Mouse (Mus musculus): ENCODE data around the gene Disp2. TPM values are rescaled to one million over a fixed set of nuclear protein-coding genes. Genes with fewer than 3 reads are reported as not detected.

Gene Disp2
- total RNA-seq, 2 experiments from 2014 or later, result 0.06 to 0.07 TPM

DNA sequence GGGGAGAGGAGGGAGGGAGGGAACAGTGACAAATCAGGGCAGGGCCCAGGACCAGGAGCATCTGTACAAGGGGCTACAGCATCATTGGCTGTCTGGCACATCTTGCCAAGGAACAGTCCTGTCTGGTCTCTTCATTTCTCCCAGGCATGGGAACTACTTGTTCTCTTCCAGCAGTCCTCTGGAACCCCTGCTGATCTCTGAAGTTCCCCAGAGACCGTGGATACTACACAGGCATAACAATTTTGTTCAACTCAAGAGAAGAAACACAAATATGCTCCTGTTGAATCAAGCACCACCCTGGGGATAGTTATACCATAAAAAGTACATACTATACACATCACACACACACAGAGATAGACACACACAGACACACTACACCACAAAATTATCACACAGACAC lies 1.6 kb downstream of the Disp2 start:
- intact Hi-C loops (cut with DNase I; ENCODE audit: low total_unique reads), result loop anchor here (5.0 to 10.0 kb wide), 2 partner anchors 76 to 101 kb away; partner anchors contain the start of gene Ankrd63
- DNase-seq, result no peak

DNA sequence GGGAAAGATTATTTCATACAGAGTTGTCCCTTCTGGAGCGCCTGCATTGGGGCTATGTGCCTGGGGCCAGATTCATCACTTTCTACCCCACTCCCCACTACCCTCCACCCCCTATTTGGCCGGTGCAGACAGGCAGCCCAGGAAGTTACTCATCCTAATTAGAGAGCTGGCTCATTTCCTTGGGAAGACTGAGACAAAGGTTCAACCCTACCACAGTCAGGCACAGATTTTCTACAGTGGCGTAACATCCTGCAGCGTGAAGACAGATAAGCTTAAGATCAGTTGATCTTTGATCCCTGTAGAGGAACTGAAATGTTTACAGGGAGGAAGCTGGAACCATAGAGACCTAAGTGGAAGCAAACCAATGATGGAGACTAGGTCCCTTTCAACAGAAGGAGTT lies 2.8 kb downstream of the Disp2 start:
- intact Hi-C loops (cut with DNase I; ENCODE audit: low total_unique reads), result loop anchor here (5.0 to 10.0 kb wide), 2 partner anchors 78 to 100 kb away; partner anchors contain the start of gene Ankrd63
- no peak for DNase-seq

DNA sequence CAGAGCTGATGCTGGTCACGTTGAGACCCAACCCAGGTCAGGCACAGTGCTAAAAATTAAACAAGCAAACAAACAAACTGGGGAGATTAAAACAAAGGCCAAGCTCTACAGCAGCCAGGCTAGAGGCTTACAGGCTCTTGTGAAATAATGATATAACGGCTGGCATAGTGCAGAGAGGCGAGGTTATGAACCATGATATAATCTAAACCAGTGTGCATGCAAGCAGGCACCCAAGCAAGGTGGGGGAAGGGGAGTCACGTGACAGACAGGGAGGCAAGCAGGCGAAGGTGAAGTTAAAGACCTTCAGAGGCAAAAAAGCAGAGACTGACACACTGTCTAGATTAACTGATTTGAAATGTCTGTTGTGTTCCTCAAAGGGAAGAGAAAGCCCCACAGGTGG lies 3.6 kb downstream of the Disp2 start:
- intact Hi-C loops (cut with DNase I; ENCODE audit: low total_unique reads), result loop anchor here (5.0 to 10.0 kb wide), 2 partner anchors 78 to 99 kb away; partner anchors contain the start of gene Ankrd63
- DNase-seq, result no peak

DNA sequence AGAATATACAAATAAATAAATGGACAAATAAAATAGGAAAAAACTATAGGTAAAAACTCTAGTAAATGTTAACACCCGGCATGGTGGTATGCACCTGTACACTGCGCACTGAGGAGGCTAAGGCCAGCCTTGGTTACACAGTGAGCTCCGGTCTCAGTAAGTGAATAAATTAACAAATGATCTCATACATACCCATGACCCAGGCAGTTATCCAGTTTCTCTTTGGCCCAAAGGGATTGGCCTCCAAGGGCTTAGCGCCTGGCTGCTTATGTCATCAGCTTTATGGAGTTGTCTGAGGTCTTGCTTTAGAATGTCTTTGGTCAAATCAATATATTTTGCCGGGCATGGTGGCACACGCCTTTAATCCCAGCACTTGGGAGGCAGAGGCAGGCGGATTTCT lies 4.1 kb downstream of the Disp2 start:
- intact Hi-C loops (cut with DNase I; ENCODE audit: low total_unique reads), result loop anchor here (5.0 to 10.0 kb wide), 2 partner anchors 79 to 99 kb away; partner anchors contain the start of gene Ankrd63
- DNase-seq, result no peak

DNA sequence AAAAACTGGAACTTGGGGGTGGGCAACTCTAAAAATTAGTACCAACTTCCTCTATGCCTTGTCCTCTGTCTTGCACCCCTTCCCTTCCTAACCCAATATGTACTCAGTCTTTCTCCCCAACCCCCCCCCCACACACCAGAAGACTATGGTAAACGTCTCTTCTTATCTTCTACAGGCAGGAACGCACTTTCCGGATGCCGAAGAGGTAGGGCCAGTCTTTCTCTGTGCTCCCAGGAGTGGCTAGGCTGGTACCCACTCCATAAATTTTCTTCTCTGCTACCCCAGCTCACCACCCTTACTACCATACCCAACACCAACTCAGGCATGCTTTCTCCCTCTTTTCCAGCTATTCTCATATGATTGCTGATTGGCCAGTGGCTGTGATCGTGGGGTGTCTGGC lies 7.0 kb downstream of the Disp2 start:
- DNase-seq, result no peak
- intact Hi-C loops (cut with DNase I; ENCODE audit: low total_unique reads), result loop anchor here (10.0 kb wide), 1 partner anchor 82 kb away; the partner anchor contains the start of gene Ankrd63

DNA sequence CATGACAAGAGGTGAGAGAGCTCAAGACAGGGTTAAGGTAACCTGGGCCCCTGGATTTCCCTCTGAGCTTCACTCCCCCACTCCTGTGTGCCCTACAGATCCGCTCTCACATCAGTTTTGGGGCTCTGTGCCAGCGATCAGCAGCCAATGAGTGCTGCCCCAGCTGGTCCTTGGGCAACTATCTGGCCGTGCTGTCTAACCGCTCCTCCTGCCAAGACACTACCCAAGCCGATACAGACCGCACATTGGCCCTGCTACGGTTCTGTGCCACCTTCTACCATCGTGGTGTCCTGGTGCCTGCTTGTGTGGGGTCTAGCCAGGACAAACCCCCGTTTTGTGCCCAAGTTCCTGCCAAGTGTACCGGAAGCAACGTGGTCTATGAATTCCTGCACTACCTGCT lies 10.0 kb downstream of the Disp2 start:
- intact Hi-C loops (cut with DNase I; ENCODE audit: low total_unique reads), result loop anchor here (10.0 kb wide), 1 partner anchor 85 kb away; the partner anchor contains the start of gene Ankrd63
- DNase-seq, result peak; percentile 71

DNA sequence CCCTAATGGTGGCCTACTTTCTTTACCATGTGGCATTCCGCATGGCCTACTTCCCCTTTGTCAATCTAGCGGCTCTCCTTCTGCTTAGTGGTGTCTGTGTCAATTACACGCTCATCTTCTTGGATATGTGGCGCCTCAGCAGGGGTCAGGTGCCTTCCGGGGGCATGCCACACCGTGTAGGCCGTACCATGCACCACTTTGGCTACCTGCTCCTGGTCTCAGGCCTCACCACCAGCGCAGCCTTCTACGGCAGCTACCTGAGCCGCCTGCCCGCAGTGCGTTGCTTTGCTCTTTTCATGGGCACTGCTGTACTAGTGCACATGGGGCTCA lies 10.7 kb downstream of the Disp2 start:
- intact Hi-C loops (cut with DNase I; ENCODE audit: low total_unique reads), result no loop called here
- no peak for DNase-seq

DNA sequence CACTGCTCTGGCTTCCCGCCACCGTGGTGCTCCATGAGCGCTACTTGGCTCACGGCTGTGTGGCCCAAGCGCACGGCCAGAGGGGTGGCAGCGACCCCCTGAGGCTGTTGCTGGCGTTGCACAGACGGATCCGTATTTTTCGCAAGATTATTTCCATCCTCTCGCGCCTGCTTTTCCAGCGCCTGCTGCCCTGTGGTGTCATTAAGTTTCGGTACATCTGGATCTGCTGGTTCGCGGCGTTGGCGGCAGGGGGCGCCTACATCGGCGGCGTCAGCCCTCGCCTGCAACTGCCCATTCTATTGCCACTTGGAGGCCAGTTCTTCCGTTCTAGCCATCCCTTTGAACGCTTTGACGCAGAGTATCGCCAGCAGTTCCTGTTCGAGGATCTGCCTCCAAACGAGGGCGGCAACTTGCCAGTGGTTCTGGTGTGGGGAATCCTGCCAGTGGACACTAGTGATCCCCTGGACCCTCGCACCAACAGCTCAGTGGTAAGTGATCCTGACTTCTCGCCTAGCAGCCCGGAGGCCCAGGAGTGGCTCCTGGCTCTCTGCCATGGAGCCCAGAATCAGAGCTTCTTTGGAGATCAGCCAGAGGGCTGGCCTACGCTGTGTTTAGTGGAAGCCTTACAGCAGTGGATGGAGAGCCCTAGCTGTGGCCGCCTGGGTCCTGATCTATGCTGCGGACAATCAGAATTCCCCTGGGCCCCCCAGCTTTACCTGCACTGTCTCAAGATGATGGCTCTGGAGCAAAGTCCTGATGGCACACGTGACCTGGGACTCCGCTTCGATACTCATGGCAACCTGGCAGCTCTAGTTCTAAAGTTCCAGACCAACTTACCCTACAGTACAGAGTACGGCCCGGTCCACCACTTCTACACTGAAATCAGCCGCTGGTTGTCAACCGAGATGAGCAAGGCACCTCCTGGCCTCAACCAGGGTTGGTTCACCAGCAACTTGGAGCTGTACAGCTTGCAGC lies 11.3 kb downstream of the Disp2 start:
- intact Hi-C loops (cut with DNase I; ENCODE audit: low total_unique reads), result no loop called here
- DNase-seq, result peak; percentile 61

DNA sequence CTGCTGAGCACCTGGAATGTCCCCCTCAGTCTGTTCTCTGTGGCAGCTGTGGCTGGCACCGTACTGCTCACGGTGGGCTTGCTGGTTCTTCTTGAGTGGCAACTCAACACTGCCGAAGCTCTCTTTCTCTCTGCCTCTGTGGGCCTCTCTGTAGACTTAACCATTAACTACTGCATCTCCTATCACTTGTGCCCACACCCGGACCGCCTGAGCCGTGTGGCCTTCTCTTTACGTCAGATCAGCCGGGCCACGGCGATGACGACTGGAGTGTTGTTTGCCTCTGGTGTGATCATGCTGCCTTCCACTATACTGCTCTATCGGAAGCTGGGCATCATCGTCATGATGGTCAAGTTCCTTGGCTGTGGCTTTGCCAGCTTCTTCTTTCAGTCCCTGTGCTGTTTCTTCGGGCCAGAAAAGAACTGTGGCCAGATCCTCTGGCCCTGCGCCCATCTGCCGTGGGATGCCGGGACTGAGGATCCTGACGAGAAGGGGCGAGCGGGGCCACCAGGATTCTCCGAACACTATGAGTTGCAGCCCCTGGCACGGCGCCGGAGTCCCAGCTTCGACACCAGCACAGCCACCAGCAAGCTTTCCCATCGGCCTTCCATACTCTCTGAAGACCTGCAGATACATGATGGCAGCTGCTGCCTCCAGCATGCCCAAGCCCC lies 12.2 kb downstream of the Disp2 start:
- intact Hi-C loops (cut with DNase I; ENCODE audit: low total_unique reads), result no loop called here
- peak; percentile 12 for DNase-seq

DNA sequence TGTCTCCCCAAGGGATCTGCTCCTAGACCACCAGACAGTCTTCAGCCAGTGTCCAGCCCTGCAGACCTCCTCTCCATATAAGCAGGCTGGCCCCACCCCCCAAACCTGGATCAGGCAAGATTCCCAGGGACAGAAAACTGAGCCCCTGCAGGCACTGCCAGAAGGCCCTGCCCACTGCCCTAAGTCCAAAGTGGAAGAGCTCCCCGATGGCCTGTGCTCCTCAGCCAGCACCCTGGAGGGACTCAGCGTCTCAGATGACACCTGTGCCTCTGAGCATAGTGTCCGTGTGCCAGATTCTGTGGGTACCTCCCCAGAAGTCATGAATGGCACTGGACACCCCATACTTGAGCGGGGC lies 12.7 kb downstream of the Disp2 start:
- DNase-seq, result peak; percentile 20
- intact Hi-C loops (cut with DNase I; ENCODE audit: low total_unique reads), result no loop called here

DNA sequence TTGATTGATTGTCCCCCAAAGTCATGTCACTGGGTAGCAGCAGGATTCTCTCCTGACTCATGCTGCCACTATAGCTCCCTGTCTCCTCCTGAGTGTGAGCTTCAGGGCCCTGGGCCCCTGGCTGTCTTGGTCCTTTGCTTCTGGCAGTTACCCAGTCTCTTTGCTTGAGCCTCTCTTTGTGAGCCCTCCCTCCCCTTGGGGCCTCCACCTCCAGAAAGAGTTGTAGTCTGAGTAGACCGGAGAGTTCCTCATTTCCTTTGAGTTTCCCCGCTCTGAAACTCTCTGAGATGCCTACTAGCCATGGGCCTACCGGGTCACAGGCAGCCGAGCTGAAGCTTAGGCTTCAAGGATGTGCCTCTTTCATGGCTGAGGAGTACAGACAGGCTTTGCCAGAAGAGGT lies 14.1 kb downstream of the Disp2 start:
- intact Hi-C loops (cut with DNase I; ENCODE audit: low total_unique reads), result no loop called here
- no peak for DNase-seq

DNA sequence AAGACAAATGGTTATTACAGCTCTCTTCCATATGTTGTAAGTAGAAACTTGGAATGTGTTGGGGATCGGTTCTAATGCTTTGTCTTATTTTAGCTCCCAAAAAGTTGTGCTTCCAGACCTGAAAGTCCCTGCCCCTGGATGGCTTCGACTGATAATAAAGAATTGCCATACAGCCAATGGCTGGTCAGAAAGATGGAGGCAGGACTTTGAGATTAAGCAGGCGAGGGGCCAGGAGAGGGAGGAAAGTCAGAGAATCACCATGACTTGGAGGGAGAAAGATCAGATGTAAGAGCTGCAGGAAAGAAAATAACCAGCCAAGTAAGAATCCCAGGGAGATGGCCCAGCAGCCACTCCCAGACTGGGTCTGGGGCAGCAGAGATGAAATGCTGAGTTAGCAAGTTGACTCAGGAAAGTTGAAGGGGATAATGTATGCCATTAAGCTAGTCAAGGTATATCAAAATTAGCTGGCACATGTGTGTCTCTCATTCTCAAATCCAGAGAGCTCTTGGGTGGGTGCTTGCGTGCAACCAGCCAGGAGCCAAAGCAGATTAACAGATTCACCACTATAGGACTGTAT lies 23.1 kb downstream of the Disp2 start:
- DNase-seq, result no peak
- intact Hi-C loops (cut with DNase I; ENCODE audit: low total_unique reads), result no loop called here

DNA sequence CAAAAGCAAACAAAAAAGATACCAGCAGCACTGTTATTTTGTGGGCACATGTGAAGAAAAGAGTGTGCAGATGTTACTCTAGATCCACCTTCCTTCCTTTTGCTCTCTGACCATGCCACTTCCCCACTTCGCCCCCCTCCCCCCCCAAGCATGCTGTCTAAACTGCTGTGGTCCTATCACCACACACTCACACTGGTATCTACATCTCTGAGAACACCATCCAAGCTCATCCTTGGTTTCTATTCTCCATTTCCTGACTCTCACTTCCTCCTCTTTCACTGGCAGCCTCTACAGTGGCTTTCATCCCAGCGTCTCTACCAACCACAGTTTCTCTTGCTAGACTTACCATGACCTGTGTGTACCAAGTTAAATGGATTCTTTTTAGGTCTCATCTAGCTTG lies 25.0 kb downstream of the Disp2 start:
- intact Hi-C loops (cut with DNase I; ENCODE audit: low total_unique reads), result no loop called here
- no peak for DNase-seq

DNA sequence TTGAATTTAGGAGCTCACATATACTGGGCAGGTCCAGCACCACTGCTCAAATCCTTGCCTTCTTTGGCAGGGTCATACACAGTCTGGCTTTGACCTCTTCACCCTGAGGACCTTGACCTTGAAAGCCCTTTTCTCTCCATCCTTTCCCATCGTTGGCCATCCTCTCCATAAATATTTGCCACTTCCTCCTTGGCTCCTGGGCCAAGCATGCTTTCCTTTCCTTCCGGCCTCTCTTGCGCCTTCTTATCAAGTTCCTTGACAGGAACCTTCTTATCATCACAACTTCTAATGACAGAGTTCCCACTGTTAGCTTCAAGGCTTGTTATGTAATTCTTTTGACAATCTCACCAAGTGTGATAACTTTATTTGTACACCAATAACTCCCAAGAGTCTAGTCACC lies 25.6 kb downstream of the Disp2 start:
- intact Hi-C loops (cut with DNase I; ENCODE audit: low total_unique reads), result no loop called here
- DNase-seq, result no peak

DNA sequence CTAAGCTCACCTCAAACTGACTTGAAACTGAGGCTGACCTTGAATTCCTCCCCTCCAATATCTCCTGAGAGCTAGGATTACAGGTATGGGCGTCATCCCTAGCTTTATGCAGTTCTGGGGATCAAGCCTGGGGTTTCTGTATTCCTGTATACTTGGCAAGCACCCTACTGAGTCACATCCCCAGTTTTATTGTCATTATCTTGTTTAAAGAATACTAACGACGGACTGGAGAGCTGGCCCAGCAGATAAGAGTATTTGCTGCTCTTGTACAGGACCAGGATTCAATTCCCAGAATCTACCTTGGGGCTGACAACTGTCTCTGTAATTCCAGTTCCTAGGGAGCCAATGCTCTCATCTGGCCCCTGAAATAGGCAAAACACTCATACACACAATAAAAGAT lies 26.2 kb downstream of the Disp2 start:
- no peak for DNase-seq
- intact Hi-C loops (cut with DNase I; ENCODE audit: low total_unique reads), result no loop called here

DNA sequence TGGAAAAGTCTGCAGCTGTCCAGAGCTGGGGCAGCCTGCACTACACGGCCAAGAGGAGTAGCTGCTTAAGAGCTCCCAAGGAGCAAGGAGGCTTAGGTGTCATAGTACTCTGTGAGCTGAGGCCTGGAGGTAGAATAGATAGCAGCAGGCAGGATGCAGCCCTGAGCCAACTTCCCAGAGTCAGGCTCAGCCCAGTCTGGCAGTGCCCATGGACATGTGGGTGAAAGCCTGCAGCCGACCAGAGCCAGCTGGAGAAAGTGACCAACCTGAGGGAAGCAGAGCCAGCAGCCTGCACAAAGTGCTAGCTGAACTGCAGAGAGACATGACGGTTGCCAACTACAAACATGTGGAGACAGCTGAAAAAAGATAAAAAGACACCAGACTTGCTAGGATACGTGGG lies 27.3 kb downstream of the Disp2 start:
- intact Hi-C loops (cut with DNase I; ENCODE audit: low total_unique reads), result no loop called here
- peak; percentile 72 for DNase-seq

DNA sequence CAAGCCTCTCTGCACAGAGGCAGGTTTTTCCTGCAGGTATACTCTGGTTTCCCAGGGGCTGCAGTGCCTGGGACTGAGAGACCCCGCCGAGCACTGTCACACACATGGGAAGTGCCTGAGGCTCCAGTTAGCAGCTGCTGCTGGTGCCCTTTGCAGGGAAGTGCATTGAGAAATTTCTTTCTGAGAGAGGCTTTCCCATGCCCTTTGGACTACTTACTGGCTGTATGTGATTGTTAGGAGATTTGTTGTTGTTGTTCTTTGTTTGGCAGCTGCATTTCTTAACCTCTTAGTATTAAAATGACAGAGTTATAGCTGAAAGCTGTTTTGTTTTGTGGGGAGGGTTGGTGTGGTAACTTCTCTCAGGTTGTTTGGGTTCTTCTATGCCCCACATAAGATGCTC lies 31.3 kb downstream of the Disp2 start:
- intact Hi-C loops (cut with DNase I; ENCODE audit: low total_unique reads), result no loop called here

DNA sequence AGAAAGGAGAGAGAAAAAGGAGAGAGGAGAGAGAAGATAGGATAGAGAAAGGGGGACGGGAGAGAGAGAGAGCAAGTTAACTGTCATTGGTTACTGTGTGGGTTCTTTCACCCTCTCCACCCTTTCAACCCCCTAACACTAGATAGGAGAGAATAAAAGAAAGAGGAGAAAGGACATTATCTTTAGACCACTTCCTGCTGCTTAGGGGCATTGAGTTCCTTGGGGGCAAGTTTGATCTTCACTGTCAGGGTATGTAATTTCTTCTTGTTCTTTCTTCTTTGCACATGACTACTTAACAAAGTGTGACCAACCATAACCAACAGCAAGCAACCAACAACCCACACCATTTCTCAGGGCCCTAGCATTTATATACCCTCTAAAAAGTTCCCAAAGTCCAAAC lies 33.2 kb downstream of the Disp2 start:
- DNase-seq, result no peak
- intact Hi-C loops (cut with DNase I; ENCODE audit: low total_unique reads), result no loop called here

More for the DNA sequence above, 31.3 kb downstream of the Disp2 start:
- no peak for DNase-seq

DNA sequence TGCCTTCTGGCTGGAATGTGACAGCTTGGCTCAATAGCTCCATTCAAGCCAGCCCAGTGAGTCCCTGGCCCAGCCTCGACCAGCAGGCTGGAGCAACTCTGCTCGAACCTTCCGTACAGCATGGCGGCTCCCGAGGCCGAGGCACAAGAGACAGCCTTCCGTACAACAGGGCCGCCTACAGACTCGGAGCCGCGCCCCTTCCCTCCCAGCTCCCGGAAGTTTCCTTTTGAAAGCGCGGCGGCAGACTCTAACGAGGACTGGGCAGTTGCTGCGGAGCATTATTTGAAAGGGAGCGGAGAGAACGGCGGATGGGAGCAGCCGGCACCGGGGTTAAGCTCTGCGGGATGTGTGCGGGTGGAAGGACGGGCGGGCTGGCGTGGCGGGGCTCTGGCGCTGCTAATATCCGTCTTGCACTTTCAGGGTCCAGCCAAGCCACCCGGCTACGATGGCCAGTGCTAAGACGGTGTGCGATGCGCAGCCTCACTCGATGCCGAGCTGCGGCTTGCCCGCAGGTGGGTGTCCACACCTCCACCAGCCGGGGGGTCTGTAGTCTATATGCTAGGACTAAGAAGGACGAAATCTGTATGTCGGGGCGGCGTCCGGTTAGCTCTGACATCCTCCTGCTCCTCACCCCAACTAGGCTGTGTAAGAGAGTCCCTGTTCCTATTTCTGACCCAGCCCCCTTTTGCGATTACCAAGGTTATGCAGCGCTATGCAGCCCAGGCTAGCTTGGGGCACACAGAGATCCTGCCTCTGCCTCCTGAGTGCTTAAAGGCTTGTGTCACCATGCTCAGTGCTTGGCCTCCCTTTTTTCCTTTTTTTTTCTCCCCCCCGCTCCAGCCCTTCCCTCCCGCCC lies 34.7 kb downstream of the Disp2 start, which contains the start of gene Knstrn:
TSS of gene Knstrn (plus strand) at position 23 of the 856 bp plus-strand sequence.
- intact Hi-C loops (cut with DNase I; ENCODE audit: low total_unique reads), result no loop called here
- DNase-seq, result peak; percentile 87

All from gastrocnemius, postnatal 14 days (tissue).